Mouse (Mus musculus): ENCODE measurements around the gene Wipi1. TPM values are rescaled to one million over a fixed set of nuclear protein-coding genes. Genes with fewer than 3 reads are reported as not detected.
"Not testable (repeated sequence)": the region's sequence is repeated elsewhere in the genome, so short reads cannot be mapped to it uniquely, and the experiment has no call there.

Gene Wipi1
- 7.4 and 10.9 TPM in 2 replicates for polyA plus RNA-seq (2012; rRNA removed)

GRCm38 (mm10) chr11:109611303-109612149, at the start of gene Wipi1:
Gene Wipi1, minus strand, starts transcription at chr11:109611967.
- peak; percentile 99 for DNase-seq (ENCODE audit: low read depth, low spot score)
- 1% methylated on average over 58 of the region's 58 CpGs for WGBS

- whole genome bisulfite sequencing: 80% methylated on average over 8 of the region's 8 CpGs
- not testable (repeated sequence) for DNase-seq (ENCODE audit: low read depth, low spot score)
Observed at GRCm38 (mm10) chr11:109660526-109660925, 48.8 kb upstream of the Wipi1 start.

- 81% methylated on average over 7 of the region's 7 CpGs for WGBS
- no peak for DNase-seq (ENCODE audit: low read depth, low spot score)
Observed at GRCm38 (mm10) chr11:109656232-109656631, 44.5 kb upstream of the Wipi1 start.

- no peak for DNase-seq (ENCODE audit: low read depth, low spot score)
- 77% methylated on average over 6 of the region's 6 CpGs for WGBS
Observed at GRCm38 (mm10) chr11:109654581-109654980, 42.8 kb upstream of the Wipi1 start.

- 56% methylated on average over 8 of the region's 8 CpGs for WGBS
- no peak for DNase-seq (ENCODE audit: low read depth, low spot score)
Observed at GRCm38 (mm10) chr11:109653201-109653600, 41.4 kb upstream of the Wipi1 start.

DNA sequence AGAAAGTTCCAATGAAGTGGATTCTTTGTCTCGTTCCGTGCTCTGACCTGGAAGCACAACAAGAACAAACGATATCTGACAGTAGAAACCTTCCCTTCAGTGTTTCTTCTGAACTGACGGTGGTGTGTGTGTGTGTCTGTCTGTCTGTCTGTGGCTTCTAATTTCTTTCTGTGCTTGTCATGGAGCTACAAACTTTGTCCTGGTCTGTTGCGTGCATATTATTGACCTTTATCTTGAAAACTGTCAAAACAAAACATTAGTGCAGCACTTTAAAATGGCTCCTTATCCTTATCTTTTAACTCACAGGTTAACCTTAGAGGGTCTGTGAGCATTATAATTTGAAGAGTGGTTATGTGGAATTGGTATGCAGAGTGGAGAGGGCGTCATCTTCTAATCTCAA, 40.7 kb upstream of the Wipi1 start:
- WGBS: 49% methylated on average over 6 of the region's 6 CpGs
- DNase-seq (ENCODE audit: low read depth, low spot score): no peak

GRCm38 (mm10) chr11:109651566-109652024, 39.8 kb upstream of the Wipi1 start:
- under 1% methylated on average over 21 of the region's 21 CpGs for WGBS
- no peak for DNase-seq (ENCODE audit: low read depth, low spot score)

DNA sequence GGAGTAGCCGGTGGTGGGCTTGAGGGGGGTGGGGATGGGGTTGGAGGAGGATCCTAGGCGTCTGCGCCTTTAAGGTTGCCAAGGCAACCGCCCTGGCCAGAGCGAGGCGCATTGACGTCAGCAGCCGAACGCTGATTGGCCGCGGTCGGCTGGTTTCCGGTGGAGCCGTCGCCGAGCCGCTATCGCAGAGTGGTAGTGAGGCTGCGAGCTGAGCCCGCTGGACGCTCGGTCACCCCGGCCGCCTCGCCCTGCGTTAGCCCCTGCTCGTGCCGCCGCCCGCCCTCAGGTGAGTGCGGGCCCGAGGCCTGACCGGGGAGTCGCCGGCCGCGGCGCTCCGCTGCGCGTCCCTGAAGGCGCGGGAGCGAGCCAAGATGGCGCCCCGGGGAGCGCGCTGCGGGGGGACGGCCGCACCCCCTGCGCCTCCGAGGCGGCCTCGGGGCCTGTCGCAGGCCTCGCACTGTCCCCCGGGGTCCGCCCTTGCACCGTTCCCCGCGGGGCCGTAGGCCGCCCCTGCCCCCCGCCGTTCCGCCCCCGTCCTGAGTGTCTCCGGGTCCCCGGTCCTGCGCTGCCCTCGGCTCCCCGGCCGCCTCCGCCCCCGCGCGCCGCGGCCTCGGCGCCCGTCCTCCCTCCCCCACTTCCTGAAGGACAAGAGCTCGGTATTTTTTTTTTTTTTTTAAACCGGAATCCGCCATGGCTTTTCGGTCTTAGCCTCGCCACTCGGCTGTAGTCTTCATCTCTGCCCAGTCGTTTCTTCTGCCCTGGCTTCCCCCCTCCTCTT, 39.2 kb upstream of the Wipi1 start:
- WGBS: under 1% methylated on average over 81 of the region's 90 CpGs
- peak; percentile 64 for DNase-seq (ENCODE audit: low read depth, low spot score)

DNA sequence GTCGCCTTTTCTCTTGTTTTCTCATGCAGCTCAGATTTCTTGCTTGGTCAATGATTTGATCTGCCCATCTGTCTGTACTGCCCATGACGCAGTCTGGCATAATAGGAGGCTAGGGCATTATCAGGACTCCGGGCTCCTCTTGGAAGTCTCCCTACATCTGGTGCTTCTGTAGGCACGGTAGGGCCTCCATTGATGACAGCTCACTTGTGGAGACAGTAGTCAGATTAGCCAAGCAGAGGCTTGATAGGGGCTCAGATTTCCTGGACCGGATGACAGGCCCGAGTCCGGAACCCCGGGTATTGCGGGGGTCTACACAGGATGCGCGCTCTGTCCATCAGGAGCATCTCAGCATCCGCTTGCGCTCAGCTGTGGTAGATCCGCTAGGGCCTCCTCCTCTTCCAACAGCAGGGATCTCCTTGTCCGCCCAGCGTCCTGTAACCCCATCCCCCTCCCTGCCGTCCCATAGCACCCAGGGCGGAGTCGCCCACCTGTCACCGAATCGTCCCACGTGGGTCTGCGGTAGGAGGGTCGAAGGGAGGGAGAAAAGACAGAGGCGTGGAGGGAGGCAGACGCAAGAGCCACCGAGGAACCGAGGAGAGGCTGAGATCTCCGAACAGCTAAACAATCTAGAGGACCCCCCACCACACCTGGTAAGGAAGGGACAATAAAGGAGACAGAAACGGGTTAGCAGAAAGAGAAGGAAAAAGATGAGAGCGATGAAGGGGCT, 38.4 kb upstream of the Wipi1 start:
- WGBS: 3% methylated on average over 31 of the region's 31 CpGs
- DNase-seq (ENCODE audit: low read depth, low spot score): no peak

- no peak for DNase-seq (ENCODE audit: low read depth, low spot score)
Observed at GRCm38 (mm10) chr11:109649206-109649605, 37.4 kb upstream of the Wipi1 start, which contains the start of gene Prkar1a. Gene Prkar1a, plus strand, starts transcription at chr11:109649405.

DNA sequence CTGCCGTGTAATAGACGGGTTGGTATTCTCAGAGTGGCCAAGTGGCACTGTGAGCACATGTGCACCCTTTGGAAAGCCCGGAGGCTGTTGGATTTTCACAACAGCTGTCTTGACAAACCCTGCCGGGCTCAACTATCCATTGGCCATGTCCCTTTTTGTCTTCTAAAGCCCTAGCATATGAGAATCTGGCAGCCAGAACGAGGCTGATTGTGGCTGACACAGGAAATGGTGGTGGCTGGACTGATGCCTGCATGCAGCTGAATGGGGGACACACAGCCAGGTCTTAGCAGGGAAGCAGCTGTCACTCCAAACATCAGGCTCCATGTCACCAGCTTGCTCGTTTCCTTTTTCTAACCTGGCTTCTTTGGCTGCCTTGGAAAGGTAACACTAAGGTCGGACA, 36.7 kb upstream of the Wipi1 start:
- WGBS: 50% methylated on average over 7 of the region's 7 CpGs
- DNase-seq (ENCODE audit: low read depth, low spot score): no peak

More at GRCm38 (mm10) chr11:109649206-109649605, 37.4 kb upstream of the Wipi1 start, which contains the start of gene Prkar1a:
- WGBS: 18% methylated on average over 8 of the region's 8 CpGs

- 73% methylated on average over 5 of the region's 5 CpGs for WGBS
- no peak for DNase-seq (ENCODE audit: low read depth, low spot score)
Observed at GRCm38 (mm10) chr11:109641498-109642222, 29.9 kb upstream of the Wipi1 start.

DNA sequence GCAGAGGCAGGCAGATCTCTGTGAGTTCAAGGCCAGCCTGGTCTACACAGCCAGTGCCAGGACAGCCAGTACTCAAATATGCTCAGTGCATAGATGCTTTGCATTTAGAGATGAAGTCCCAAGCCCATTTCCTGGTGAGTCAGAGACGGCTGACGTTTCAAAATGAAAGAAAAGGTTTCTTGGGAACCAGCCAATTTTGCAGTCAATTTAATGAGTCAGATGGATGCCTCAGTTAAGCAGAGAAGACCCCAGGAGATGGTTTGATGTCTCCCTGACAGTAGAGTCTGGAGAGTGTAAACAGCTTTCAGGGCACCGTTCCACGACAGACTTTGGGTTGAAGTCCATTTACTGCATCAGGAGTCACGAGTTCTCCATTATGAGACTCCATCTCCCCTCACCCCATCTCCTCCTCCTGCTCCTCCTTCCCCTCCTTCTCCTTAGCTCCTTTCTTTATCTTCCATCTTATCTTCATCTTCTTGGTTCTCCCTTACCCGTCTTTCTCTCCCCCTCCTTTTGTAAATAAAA, 24.2 kb upstream of the Wipi1 start:
- 37% methylated on average over 6 of the region's 6 CpGs for WGBS
- DNase-seq (ENCODE audit: low read depth, low spot score): no peak

DNA sequence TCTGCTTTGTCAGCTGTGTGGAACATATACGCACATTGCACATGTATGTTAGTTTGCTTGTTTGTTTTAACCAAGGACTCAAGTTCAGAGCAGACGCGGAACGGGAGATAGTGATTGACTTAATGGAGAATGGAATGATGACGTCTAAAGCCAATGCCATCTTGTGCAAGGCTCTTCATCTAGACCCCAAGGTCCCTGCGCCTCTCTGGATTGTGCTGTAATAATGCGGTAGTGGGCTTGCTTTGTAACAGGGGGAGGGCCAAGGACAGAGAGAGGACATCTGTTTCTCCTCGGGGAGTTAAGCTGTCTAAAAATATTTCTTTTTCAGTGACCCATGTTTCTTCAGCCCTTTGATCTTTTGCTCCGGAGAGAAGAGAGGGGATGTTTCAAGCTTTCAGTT, 23.2 kb upstream of the Wipi1 start:
- 73% methylated on average over 9 of the region's 9 CpGs for WGBS
- DNase-seq (ENCODE audit: low read depth, low spot score): no peak

- no peak for DNase-seq (ENCODE audit: low read depth, low spot score)
- WGBS: 68% methylated on average over 10 of the region's 10 CpGs
Observed at GRCm38 (mm10) chr11:109629021-109629521, 17.3 kb upstream of the Wipi1 start.

GRCm38 (mm10) chr11:109628099-109628498, 16.3 kb upstream of the Wipi1 start:
- DNase-seq (ENCODE audit: low read depth, low spot score): no peak
- WGBS: 92% methylated on average over 3 of the region's 3 CpGs

DNA sequence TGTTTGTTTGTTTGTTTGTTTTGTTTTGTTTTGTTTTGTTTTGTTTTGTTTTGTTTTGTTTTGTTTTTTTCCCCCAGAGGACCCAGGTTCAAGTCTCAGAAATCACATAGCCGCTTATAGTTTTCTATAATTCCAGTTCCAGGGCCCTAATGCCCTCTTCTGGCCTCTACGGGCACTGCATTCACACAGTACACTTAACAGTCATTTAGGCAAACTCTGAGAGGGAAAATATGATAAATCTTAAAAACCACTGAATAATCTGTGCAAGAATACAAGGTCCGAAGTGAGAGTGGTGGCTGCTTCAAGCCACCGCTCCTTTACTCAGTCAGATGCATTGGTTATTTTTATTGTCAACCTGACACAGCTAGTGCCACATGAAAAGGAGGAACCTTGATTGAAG, 15.9 kb upstream of the Wipi1 start:
- WGBS: 89% methylated on average over 4 of the region's 4 CpGs
- no peak for DNase-seq (ENCODE audit: low read depth, low spot score)

DNA sequence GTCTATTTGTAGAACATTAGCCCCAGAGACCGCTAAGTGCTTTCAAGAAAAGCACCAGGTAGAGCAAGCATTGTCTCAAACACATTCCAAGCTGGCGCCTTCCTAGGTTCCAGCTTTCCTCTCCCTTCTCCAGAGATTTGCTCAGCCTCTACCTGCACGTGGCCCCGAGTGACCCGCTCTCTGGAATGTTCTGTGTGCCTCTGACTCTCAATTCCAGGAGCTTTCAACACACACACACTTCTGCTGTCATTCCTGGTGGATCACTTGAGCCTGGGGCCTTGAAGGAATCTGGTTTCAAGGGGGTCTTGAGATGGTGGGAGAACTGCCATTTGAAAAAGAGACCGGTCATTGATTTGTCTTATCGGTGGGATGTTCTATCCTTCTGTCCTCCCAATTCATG, 11.5 kb upstream of the Wipi1 start:
- DNase-seq (ENCODE audit: low read depth, low spot score): no peak
- 80% methylated on average over 7 of the region's 7 CpGs for WGBS

GRCm38 (mm10) chr11:109622518-109623037, 10.8 kb upstream of the Wipi1 start:
- DNase-seq (ENCODE audit: low read depth, low spot score): no peak

More at GRCm38 (mm10) chr11:109622518-109623037, 10.8 kb upstream of the Wipi1 start:
- WGBS: 22% methylated on average over 15 of the region's 15 CpGs
